Mouse (Mus musculus) olfactory bulb, adult 2 months (tissue): Measurements from ENCODE around the gene Cebpg. TPM values are rescaled to one million over a fixed set of nuclear protein-coding genes. Genes with fewer than 3 reads are reported as not detected.
A peak's percentile ranks its signal among the peaks of the same experiment; 100 is the strongest.

ENCODE experiments used
- H3K27ac ChIP-seq: fragments of 200-500 bp; 2 replicates; pipeline ENCODE4 v1.5.1; 2012; ENCODE audit warnings: low read depth, low read length; ENCODE audit not compliant: insufficient read depth
- H3K4me1 ChIP-seq: fragments of 200-500 bp; 2 replicates; pipeline ENCODE4 v1.6.1; 2012; ENCODE audit warnings: low read length; ENCODE audit not compliant: control insufficient read depth, insufficient read depth
- H3K4me3 ChIP-seq: fragments of 200-500 bp; 2 replicates; pipeline ENCODE4 v1.5.1; 2012; ENCODE audit warnings: mild to moderate bottlenecking, low read depth, low read length, moderate library complexity; ENCODE audit not compliant: insufficient read depth
- CTCF ChIP-seq: fragments of 200-500 bp; IDR thresholded peaks from 2 replicates; pipeline ENCODE4 v1.5.1; 2012; ENCODE audit warnings: low read depth, mild to moderate bottlenecking, low read length, moderate library complexity; ENCODE audit not compliant: insufficient read depth
- POLR2A ChIP-seq: fragments of 200-500 bp; IDR thresholded peaks from 2 replicates; pipeline ENCODE4 v1.6.1; 2012; ENCODE audit warnings: mild to moderate bottlenecking, low read depth, low read length, moderate library complexity; ENCODE audit not compliant: insufficient read depth
- WGBS: fragments of 180-500 bp; shearing (Covaris S2); methylation state at CpG from one replicate; pipeline ENCODE4 v1.1.7; 2018; 5-methylcytosine and 5-hydroxymethylcytosine counted together
- polyA plus RNA-seq: library from polyadenylated mRNA; stranded (reverse); fragments of >200 nt; gene quantifications from 2 replicates; pipeline ENCODE4 v1.2.4, GENCODE M21; 2012; ENCODE audit warnings: low replicate concordance; ENCODE audit not compliant: missing spikeins, insufficient read depth, insufficient read length

The Cebpg gene
- polyA plus RNA-seq, 1 experiment: not detected

GRCm38 (mm10) chr7:35015252-35015651 is 41.1 kb downstream of the Cebpg start:
- WGBS: 85% methylated on average over 2 of the region's 2 CpGs
- no peaks in the 10 kb centered on the region for H3K4me1 ChIP-seq
- TF ChIP-seq POLR2A (no peak), CTCF (no peak)
- no peak overlapping the region for H3K4me3 ChIP-seq
- H3K27ac ChIP-seq: no peak overlapping the region

- 84% methylated on average over 9 of the region's 9 CpGs for WGBS
- no peak overlapping the region for H3K4me3 ChIP-seq
- no peak overlapping the region for H3K27ac ChIP-seq
- TF ChIP-seq CTCF (no peak), POLR2A (no peak)
- no peaks in the 10 kb centered on the region for H3K4me1 ChIP-seq
These were observed 43.1 kb downstream of the Cebpg start for GRCm38 (mm10) chr7:35013228-35013627.

GRCm38 (mm10) chr7:35006661-35007060 is 49.7 kb downstream of the Cebpg start:
- Histone ChIP-seq H3K4me1 (no peaks in the 10 kb centered on the region), H3K27ac (no peak overlapping the region), H3K4me3 (no peak overlapping the region)
- TF ChIP-seq POLR2A (no peak), CTCF (no peak)
- WGBS: 82% methylated on average over 7 of the region's 7 CpGs

DNA sequence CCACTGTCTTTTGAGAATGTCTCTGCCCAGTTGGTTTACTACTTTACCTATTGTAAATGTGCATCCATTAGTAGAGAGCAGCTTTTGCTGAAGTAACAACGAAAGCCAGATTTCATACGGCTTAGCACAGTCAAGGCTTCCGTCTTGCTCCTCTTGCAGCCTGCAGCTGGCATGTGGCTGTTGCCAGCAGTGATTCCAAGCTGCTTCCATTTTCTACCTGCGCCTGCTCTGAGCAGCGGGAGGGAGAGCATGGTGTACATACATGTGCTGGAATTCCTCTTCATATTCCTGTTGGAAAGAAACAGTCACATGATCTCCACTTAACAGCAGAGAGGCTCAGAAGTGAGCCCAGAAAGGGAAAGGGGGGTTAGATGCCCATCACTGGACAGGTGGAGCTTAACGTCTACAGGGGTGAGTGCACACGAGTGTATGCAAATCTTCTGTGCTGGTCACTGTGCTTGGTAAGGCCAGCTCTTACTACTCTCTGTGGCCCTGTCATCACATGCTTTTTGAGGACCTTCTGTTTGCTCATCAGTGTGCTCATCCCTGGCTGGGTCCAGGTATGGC is 53.1 kb downstream of the Cebpg start:
- H3K27ac ChIP-seq: no peak overlapping the region
- no peaks in the 10 kb centered on the region for H3K4me1 ChIP-seq
- no peak overlapping the region for H3K4me3 ChIP-seq
- TF ChIP-seq CTCF (no peak), POLR2A (no peak)
- WGBS: 77% methylated on average over 7 of the region's 7 CpGs

GRCm38 (mm10) chr7:35000839-35001238 is 55.5 kb downstream of the Cebpg start:
- WGBS: 61% methylated on average over 6 of the region's 6 CpGs
- TF ChIP-seq POLR2A: no peak
- TF ChIP-seq CTCF: 0 out of 2 replicates have a peak, but pooled peaks have one; percentile 22
- H3K4me3 ChIP-seq: no peak overlapping the region
- no peak overlapping the region for H3K27ac ChIP-seq
- no peaks in the 10 kb centered on the region for H3K4me1 ChIP-seq

Other genes starting within 250 kb of the Cebpg start
- gene Chst8, start 243.9 kb downstream of the Cebpg start, polyA plus RNA-seq: not detected in 2 replicates
- gene Pepd, start 144.2 kb downstream of the Cebpg start, polyA plus RNA-seq: not detected in 2 replicates
- gene Cebpa, start 62.7 kb upstream of the Cebpg start, polyA plus RNA-seq: not detected in 2 replicates
- not detected in 2 replicates for gene Slc7a10, start 129.8 kb upstream of the Cebpg start, polyA plus RNA-seq
- gene Lrp3, start 158.9 kb upstream of the Cebpg start, polyA plus RNA-seq: not detected in 2 replicates